8 mouse cellular contexts compared by ENCODE assay signal in the genomic region with DNA sequence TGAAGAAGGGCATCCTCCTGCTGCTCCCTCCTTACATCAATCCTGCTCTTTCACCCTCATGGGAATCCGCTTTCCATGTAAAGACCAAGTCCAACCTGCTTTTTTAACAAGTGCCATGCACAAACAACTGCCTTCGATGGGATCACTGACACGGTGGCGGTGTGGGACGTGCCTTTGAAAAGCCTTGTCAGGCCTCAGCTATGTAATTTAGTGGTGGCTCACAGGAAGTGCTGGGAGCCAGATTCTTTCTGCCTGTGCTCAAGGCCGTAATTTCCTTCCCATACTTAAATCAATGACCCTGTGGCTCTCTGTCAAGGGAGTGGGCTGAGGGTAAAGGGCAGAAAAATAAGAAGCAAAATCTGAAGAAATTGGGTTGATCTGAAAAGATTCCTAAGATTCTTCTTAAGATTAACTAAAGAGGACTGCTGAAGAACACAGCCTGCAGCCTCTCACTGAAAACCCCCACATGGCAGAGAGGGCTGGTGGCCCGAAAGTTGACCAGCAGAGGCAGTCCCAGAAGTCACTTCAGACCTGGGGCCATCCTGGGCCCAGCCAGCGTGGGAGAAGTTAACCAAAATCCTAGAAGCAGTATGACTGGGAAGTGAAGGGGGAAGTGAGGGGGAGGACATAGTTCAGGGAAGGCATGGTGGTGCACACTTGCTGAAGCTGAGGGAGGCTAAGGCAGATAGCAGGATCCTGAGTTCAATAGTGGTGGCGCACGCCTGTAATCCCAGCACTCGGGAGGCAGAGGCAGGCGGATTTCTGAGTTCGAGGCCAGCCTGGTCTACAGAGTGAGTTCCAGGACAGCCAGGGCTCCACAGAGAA. TPM values are rescaled to one million over a fixed set of nuclear protein-coding genes. Genes with fewer than 3 reads are reported as not detected.
DNase-seq lines count a peak whose midpoint lies in the region; TF ChIP-seq lines count a peak whose summit lies in the region.

No protein-coding gene starts in this region.

- peak overlapping the region; percentile 75 for H3K27ac ChIP-seq in gastrocnemius, adult 2 months

- H3K4me3 ChIP-seq in gastrocnemius, adult 2 months = 0 out of 2 replicates have a peak overlapping the region, but pooled peaks have one; percentile 9

- intact Hi-C loops in gastrocnemius, adult 2 months (cut with DNase I) = no loop called here

- DNase-seq in gastrocnemius, adult 2 months = peak; percentile 33
- no peak for DNase-seq in gastrocnemius, postnatal 25 days
- peak; percentile 20 for DNase-seq in R1 (ENCODE audit: low read depth, low spot score)
- peak; percentile 36 for DNase-seq in heart, adult 8-10 months (ENCODE audit: low spot score)
- DNase-seq in kidney, postnatal 4 days = peak; percentile 49 to 71
- peak; percentile 11 for DNase-seq in yolk sac, embryonic 10.5 days (ENCODE audit: low spot score)
- DNase-seq in layer of hippocampus, adult 9-11 months = no peak
- DNase-seq in right cerebral cortex, adult 2 months (ENCODE audit: low spot score in 2 of 2) = no peak

- TF ChIP-seq CTCF in gastrocnemius, adult 2 months (IDR thresholded peaks at IDR 0.05) = no peak

RNA-seq across cellular contexts. Expression of gene Arhgap35, which starts 33.3 kb away (rescaled TPM):
- total RNA-seq in gastrocnemius, adult 2 months (2021) = 10 to 100 TPM; 19.3 to 20.6 TPM
- total RNA-seq in gastrocnemius, postnatal 25 days (2021) = 10 to 100 TPM; 15.3 to 16.5 TPM
- 10 to 100 TPM; 30.2 to 38.1 (median 35.6) TPM for total RNA-seq in heart, adult 8-10 months (2022)

Comparison
In these comparisons a context has a peak if more than half of its experiments do, and no peak if none do; other contexts are left out.
1. DNase-seq: peak in gastrocnemius, adult 2 months (single experiment), R1 (single experiment), heart, adult 8-10 months (single experiment), kidney, postnatal 4 days (2 of 2) and yolk sac, embryonic 10.5 days (single experiment); none in gastrocnemius, postnatal 25 days (single experiment), layer of hippocampus, adult 9-11 months (single experiment) and right cerebral cortex, adult 2 months (0 of 2).